Mouse (Mus musculus): Measurements from ENCODE around the gene Amtn. TPM values are rescaled to one million over a fixed set of nuclear protein-coding genes. Genes with fewer than 3 reads are reported as not detected.
"Not testable (repeated sequence)": the region's sequence is repeated elsewhere in the genome, so short reads cannot be mapped to it uniquely, and the experiment has no call there.

Amtn gene
- total RNA-seq (2021): not detected
- long read RNA-seq: 0 reads

GRCm38 (mm10) chr5:88375808-88376207 lies at the start of gene Amtn:
TSS of gene Amtn (plus strand) at chr5:88376108.
- DNase-seq (ENCODE audit: low spot score in 2 of 2): no peak

GRCm38 (mm10) chr5:88348533-88348932 lies 27.4 kb upstream of the Amtn start:
- not testable (repeated sequence) for DNase-seq (ENCODE audit: low spot score in 2 of 2)

DNA sequence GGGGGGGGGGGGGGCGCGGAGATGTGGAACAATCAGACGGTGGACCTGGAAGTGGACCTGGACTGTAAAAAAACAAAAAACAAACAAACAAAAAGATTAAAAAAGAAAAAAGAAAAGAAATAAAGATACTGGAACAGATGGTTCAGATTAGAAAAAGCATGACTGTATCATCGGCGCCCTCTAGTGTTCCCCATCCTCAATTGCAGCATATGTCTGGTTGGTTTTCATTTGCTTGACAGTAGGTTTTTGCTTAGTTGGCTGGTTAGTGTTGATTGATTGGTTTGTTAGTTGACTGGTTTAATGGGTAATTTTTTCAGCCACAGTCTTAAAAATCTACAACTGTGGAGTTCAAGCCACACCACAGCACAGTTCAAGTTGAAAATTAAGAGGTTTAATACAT lies 11.1 kb upstream of the Amtn start:
- DNase-seq (ENCODE audit: low spot score in 2 of 2): peak; percentile 29 to 46

DNA sequence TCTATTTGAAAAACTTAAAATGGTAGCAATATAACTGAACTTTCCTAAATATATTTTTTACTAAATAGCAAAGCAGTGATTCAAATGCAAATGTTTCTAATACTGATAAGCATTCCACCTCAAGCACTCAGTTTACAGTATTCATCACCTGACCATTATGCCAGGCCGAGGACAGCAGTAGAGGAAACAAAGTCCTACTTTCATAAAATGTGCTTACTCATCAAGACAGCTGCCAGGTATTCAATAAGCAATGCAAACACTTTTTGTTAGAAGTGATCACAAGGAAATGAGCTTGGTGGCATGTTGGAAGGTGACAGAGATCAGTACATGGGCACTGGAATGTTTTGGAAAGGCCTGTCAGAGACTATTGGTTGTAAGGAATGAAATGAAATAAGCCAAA lies 9.0 kb upstream of the Amtn start:
- DNase-seq (ENCODE audit: low spot score in 2 of 2): no peak

- DNase-seq (ENCODE audit: low spot score in 2 of 2): no peak
Observed at GRCm38 (mm10) chr5:88370578-88371232, 5.2 kb upstream of the Amtn start.

DNA sequence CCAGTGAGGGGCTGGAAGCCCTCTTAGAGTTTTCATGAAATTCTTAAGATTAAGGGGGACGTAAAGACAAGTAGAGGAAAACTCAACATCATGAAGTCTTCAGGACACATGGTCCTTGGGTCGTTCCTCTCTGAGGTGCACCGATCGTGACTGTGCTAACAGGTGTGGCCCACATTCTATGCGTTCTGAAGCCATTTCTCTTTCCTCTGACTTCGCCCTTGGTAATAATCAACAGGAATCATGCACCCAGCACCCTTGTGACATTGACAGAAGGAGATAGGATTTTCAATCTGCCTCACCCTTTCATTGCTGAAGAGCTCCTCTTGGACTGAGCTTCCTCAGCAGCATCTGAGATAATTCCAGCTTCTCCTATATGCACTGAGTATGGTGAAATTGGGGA lies 3.3 kb upstream of the Amtn start:
- no peak for DNase-seq (ENCODE audit: low spot score in 2 of 2)

- not testable (repeated sequence) for DNase-seq (ENCODE audit: low spot score in 2 of 2)
Observed at GRCm38 (mm10) chr5:88391960-88392359, 16.1 kb downstream of the Amtn start.

DNA sequence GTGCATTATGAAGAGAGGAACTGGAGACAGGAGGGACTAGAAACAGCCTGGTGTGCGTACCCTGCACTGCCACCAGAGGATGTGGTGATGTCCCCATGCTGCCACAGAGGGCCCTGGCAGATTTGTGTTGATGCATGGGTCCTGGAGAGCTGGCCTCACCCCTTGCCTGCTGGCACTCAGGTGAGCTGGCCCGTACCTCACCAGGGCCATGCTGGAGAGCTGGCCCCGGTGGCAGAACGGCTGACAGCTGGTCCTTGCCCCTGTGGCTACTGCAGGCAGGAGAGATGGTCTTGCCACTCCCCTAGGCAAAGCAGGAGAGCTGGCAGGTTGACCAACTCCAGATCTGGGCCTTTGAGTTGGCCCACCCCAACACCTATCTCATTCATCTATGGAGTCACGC lies 22.7 kb downstream of the Amtn start:
- DNase-seq (ENCODE audit: low spot score in 2 of 2): peak; percentile 12 to 17

DNA sequence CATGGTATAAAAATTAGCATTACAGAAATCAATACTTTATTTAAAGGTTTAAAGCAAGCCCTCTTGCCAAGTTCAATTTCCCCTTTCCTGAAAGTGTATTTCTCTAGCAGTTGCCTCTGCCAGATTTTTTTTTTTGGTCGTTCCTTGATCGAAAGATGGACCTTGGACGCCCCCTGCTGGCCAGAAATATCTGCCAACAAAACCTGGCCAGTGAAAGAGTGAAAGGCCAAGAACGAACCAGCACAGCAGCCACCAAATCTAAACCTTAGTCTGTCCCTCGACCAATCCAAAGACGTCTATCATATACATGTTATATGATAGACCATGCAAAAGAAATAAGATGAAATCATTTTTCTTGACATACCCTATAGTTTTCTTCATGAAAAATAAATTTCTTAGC lies 23.9 kb downstream of the Amtn start:
- DNase-seq (ENCODE audit: low spot score in 2 of 2): peak; percentile 88 to 89

GRCm38 (mm10) chr5:88401464-88401863 lies 25.6 kb downstream of the Amtn start:
- DNase-seq (ENCODE audit: low spot score in 2 of 2): no peak

- DNase-seq (ENCODE audit: low spot score in 2 of 2): no peak
Observed at GRCm38 (mm10) chr5:88420319-88421065, 44.6 kb downstream of the Amtn start.

DNA sequence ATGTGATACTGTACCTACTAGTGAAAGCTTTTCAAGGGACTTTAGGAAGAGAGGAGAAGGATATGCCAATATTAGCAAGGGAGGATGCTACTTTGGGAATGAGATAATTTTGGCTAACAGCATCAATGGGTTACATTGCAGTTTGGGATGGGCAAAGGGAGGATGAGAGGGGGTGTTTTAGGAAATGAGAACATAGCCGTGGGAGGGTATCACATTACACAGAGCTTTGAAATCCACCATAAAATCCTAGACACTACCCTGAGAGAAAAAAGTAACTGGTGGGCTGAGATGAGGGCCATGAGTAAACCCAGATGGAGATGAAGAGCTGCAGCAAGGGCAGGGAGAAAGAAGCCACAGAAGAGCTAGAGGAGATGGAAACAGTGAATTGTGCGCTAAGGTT lies 49.0 kb downstream of the Amtn start:
- not testable (repeated sequence) for DNase-seq (ENCODE audit: low spot score in 2 of 2)

DNA sequence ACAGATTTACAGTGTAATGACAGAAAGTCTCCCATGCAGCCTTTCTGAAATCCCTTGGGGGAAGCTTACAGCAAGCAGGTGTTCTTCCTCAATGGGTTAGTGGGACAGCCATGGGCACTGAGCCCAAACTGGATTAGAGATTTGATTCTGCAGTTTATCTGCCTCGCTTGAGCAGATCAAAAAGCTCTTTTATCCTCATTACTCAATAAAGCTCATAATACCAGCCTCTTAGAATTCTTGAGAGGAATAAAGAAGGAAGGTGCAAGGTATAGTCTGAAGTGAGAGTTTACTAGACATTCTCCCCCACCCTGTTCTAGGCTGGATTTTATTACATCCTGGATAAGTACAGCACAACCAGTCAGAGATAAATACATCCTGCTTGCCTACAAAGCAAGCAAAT lies 50.8 kb downstream of the Amtn start:
- no peak for DNase-seq (ENCODE audit: low spot score in 2 of 2)

Other genes starting within 250 kb of the Amtn start
- not detected for gene Gm11115, start 222.0 kb upstream of the Amtn start, total RNA-seq (2021)
- not detected for gene Gm7714, start 107.2 kb upstream of the Amtn start, total RNA-seq (2021)
- not detected for gene Prol1, start 58.8 kb upstream of the Amtn start, total RNA-seq (2021)
- not detected for gene Ambn, start 79.9 kb downstream of the Amtn start, total RNA-seq (2021)
- not detected for gene Enam, start 111.9 kb downstream of the Amtn start, total RNA-seq (2021)
- under 1 TPM; 0.25 to 0.34 TPM for gene Jchain, start 151.8 kb downstream of the Amtn start, total RNA-seq (2021)
- 10 to 100 TPM; 29.7 to 31.0 TPM for gene Utp3, start 178.4 kb downstream of the Amtn start, total RNA-seq (2021)
- 100 to 1,000 TPM; 184 to 188 TPM for gene Rufy3, start 188.9 kb downstream of the Amtn start, total RNA-seq (2021)